Mouse (Mus musculus): ENCODE measurements around the gene Pex14. TPM values are rescaled to one million over a fixed set of nuclear protein-coding genes. Genes with fewer than 3 reads are reported as not detected.

The Pex14 gene
- polyA plus RNA-seq, 1 experiment from 2014 or later: 43.7 TPM

GRCm38 (mm10) chr4:149066672-149067551, 32.8 kb downstream of the Pex14 start:
- DNase-seq (no peak), ATAC-seq (ENCODE audit: insufficient read depth) (no peak)
- no peak overlapping the region for H3K9ac ChIP-seq
- H3K36me3 ChIP-seq (ENCODE audit: insufficient read depth): 0 out of 2 replicates have a peak, but pooled peaks cover 11% of the 10 kb centered on the region
- no peaks in the 10 kb centered on the region for H3K4me1 ChIP-seq (ENCODE audit: insufficient read depth)
- H3K4me3 ChIP-seq (ENCODE audit: low read depth, low read length): no peak overlapping the region
- no peaks in the 10 kb centered on the region for H3K27me3 ChIP-seq (ENCODE audit: insufficient read depth, low read length)
- no peaks in the 10 kb centered on the region for H3K9me3 ChIP-seq (ENCODE audit: low read depth, low read length)
- H3K27ac ChIP-seq (ENCODE audit: low read depth): no peak overlapping the region
- TF ChIP-seq CTCF (IDR thresholded peaks at IDR 0.05; ENCODE audit: low read depth): peak; percentile 51
- 75% methylated on average over 22 of the region's 22 CpGs for WGBS
- H3K4me2 ChIP-seq: no peak overlapping the region

DNA sequence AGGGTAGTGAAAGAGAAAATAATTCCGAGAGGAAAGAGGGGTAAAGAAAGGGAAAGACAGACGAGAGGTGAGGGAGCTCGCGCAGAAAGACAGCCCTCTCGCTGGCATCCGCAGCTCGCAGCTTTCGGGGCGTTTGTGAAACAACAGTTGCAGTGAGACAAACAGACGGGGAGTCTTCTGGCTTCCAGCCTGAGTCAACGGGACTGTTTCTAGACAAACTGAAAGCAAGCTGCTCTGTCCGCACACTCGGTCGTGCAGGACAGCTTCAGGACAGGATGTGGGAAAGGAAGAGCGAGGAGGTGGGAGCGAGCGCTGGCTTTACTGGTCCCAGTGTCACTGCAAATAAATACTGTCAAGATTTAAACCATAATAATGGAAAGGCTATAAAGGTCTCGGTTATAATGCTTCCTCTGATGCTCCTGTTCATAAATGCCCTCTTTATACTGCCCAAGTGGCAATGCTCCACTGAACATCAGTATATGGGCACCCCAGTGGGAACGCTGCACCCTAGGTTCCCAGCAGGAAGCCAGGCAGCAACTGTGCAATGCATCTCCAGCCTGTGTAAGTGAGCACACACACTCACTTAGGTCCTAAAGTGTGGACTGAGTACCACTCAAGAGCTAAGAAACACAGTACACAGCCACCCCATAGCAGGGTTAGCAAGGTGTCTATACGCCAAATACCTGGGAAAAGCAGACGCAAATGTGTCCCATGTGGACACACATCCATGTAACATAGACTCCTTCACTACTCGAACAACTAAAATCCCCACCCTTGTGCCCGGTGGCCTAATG, 35.4 kb downstream of the Pex14 start:
- Histone ChIP-seq H3K4me1 (ENCODE audit: insufficient read depth) (0 out of 2 replicates have a peak, but pooled peaks cover 3% of the 10 kb centered on the region), H3K4me3 (ENCODE audit: low read depth, low read length) (no peak overlapping the region), H3K27ac (ENCODE audit: low read depth) (0 out of 2 replicates have a peak overlapping the region, but pooled peaks have one; percentile 27), H3K9me3 (ENCODE audit: low read depth, low read length) (no peaks in the 10 kb centered on the region), H3K4me2 (0 out of 2 replicates have a peak overlapping the region, but pooled peaks have one; percentile 20), H3K36me3 (ENCODE audit: insufficient read depth) (0 out of 2 replicates have a peak, but pooled peaks cover 11% of the 10 kb centered on the region), H3K27me3 (ENCODE audit: insufficient read depth, low read length) (no peaks in the 10 kb centered on the region), H3K9ac (no peak overlapping the region)
- 74% methylated on average over 23 of the region's 23 CpGs for WGBS
- DNase-seq: no peak
- ATAC-seq (ENCODE audit: insufficient read depth): no peak
- no peak for TF ChIP-seq CTCF (IDR thresholded peaks at IDR 0.05; ENCODE audit: low read depth)

DNA sequence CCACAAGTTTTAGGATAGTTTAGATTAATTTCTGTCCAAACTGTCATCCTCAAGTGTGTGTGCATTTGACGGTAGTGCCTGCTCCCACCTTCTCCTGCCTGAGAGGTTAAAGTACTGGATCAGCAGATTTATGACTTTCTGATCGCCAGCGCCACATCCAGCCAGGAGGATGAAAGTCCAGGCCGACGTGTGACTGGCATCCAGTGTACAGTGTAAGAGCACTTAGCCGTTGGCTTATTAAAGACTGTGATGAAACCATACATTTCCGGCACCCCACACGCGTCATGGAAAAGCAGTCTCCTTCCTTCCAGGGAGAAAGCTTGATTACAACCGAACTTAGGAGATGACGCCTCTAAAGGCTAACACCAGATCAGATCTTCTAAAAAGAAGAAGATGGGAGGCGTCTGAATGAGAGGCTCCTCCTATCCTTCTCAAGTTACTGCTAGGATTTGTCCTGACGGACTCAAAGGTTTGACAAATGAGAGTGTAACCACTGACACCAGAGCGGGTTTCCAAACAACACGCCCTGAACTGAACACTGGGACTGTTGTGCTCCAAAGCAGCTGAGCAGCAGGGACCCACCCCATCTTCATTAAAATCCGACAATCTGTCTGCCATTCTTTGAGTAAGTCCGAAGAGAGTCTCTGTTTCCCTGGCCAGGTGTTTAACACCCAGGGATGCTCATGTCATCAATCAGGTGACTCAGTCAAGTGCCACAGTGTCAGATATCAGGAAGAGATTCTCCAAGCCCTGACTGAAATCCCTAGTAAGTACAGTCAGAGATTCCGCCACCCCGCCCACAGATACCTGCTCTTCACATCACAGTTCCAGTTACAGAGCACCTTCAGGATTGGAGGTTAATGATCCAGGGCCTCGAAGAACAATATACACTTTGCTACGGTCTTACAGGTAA, 37.0 kb downstream of the Pex14 start:
- Histone ChIP-seq H3K4me2 (no peak overlapping the region), H3K27ac (ENCODE audit: low read depth) (no peak overlapping the region), H3K9me3 (ENCODE audit: low read depth, low read length) (no peaks in the 10 kb centered on the region), H3K9ac (no peak overlapping the region), H3K4me3 (ENCODE audit: low read depth, low read length) (no peak overlapping the region), H3K36me3 (ENCODE audit: insufficient read depth) (0 out of 2 replicates have a peak, but pooled peaks cover 11% of the 10 kb centered on the region), H3K27me3 (ENCODE audit: insufficient read depth, low read length) (no peaks in the 10 kb centered on the region), H3K4me1 (ENCODE audit: insufficient read depth) (peaks cover 13% of the 10 kb centered on the region; the same call in 1 of the 2 replicates)
- WGBS: 34% methylated on average over 21 of the region's 21 CpGs
- TF ChIP-seq CTCF (IDR thresholded peaks at IDR 0.05; ENCODE audit: low read depth): no peak
- DNase-seq: peak; percentile 51
- no peak; the same call in 1 of the 2 replicates for ATAC-seq (ENCODE audit: insufficient read depth)

GRCm38 (mm10) chr4:149061432-149061718, 38.3 kb downstream of the Pex14 start:
- Histone ChIP-seq H3K9me3 (ENCODE audit: low read depth, low read length) (no peaks in the 10 kb centered on the region), H3K27me3 (ENCODE audit: insufficient read depth, low read length) (no peaks in the 10 kb centered on the region), H3K4me1 (ENCODE audit: insufficient read depth) (peaks cover 13% of the 10 kb centered on the region; the same call in 1 of the 2 replicates), H3K4me3 (ENCODE audit: low read depth, low read length) (no peak overlapping the region), H3K9ac (no peak overlapping the region), H3K36me3 (ENCODE audit: insufficient read depth) (no peaks in the 10 kb centered on the region), H3K4me2 (no peak overlapping the region), H3K27ac (ENCODE audit: low read depth) (no peak overlapping the region)
- TF ChIP-seq CTCF (IDR thresholded peaks at IDR 0.05; ENCODE audit: low read depth): no peak
- ATAC-seq (ENCODE audit: insufficient read depth) (no peak), DNase-seq (no peak)
- 68% methylated on average over 13 of the region's 13 CpGs for WGBS

GRCm38 (mm10) chr4:149060621-149061431, 38.9 kb downstream of the Pex14 start:
- peak; percentile 41; the same call in 1 of the 2 replicates for TF ChIP-seq CTCF (IDR thresholded peaks at IDR 0.05; ENCODE audit: low read depth)
- no peak for ATAC-seq (ENCODE audit: insufficient read depth)
- no peak for DNase-seq
- no peaks in the 10 kb centered on the region for H3K27me3 ChIP-seq (ENCODE audit: insufficient read depth, low read length)
- H3K27ac ChIP-seq (ENCODE audit: low read depth): no peak overlapping the region
- no peak overlapping the region for H3K9ac ChIP-seq
- H3K4me3 ChIP-seq (ENCODE audit: low read depth, low read length): no peak overlapping the region
- H3K36me3 ChIP-seq (ENCODE audit: insufficient read depth): no peaks in the 10 kb centered on the region
- no peak overlapping the region for H3K4me2 ChIP-seq
- WGBS: 43% methylated on average over 14 of the region's 14 CpGs
- peaks cover 13% of the 10 kb centered on the region; the same call in 1 of the 2 replicates for H3K4me1 ChIP-seq (ENCODE audit: insufficient read depth)
- H3K9me3 ChIP-seq (ENCODE audit: low read depth, low read length): no peaks in the 10 kb centered on the region

DNA sequence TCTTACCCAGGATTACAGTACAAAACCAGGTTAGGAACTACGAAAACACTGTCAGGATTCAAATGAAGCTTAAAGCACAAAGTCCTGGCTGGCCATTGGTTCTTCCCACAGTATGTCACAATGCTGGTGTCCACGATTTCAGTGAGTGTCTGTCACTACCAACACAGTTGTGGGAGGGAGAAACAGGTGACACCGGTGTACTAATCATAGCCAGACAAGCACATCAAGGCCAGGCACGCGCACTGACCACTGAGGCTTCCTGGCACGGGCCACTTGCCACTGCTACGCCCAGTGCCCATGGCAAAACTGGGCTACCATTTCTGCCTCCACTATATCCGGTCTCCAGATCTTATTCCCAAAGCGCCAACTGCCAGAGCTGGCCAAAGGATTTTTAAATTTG, 40.0 kb downstream of the Pex14 start:
- H3K9me3 ChIP-seq (ENCODE audit: low read depth, low read length): no peaks in the 10 kb centered on the region
- H3K4me2 ChIP-seq: no peak overlapping the region
- no peak overlapping the region for H3K4me3 ChIP-seq (ENCODE audit: low read depth, low read length)
- no peak for ATAC-seq (ENCODE audit: insufficient read depth)
- H3K4me1 ChIP-seq (ENCODE audit: insufficient read depth): peaks cover 13% of the 10 kb centered on the region; the same call in 1 of the 2 replicates
- no peak overlapping the region for H3K27ac ChIP-seq (ENCODE audit: low read depth)
- H3K27me3 ChIP-seq (ENCODE audit: insufficient read depth, low read length): no peaks in the 10 kb centered on the region
- no peaks in the 10 kb centered on the region for H3K36me3 ChIP-seq (ENCODE audit: insufficient read depth)
- 88% methylated on average over 9 of the region's 9 CpGs for WGBS
- no peak for DNase-seq
- H3K9ac ChIP-seq: no peak overlapping the region
- no peak for TF ChIP-seq CTCF (IDR thresholded peaks at IDR 0.05; ENCODE audit: low read depth)

All from lung, embryonic 14.5 days (tissue).